ENCODE assay signal across 22 mouse cellular contexts in the genomic region with DNA sequence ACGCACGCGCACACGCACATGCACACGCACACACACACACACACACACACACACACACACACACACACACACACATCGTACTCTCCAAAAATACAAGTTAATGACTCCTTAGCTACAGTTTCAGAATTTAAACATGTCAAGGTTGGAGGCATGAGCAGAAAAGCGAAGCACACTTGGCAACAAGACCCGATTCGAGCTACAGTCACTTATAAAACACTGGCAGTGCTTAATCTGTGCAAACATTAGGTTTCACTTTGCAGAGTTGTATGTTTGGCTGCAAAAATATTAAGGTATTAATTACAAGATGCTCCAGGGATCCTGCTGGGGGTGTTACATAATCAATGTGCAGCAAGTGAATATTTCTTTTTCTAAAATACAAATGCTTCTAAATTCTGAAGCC.
DNase-seq lines count a peak whose midpoint lies in the region; ATAC-seq and TF ChIP-seq lines count a peak whose summit lies in the region.
"Had no signal": no experiment of that assay in that cellular context is flagged by ENCODE, and none has a peak within 500 bp of the region (broad histone marks: within the 10 kb centered on the region; RNA-seq: fewer than 3 reads in every experiment).

No protein-coding gene starts in this region.

- 95% methylated on average over 9 of the region's 9 CpGs for WGBS in hindbrain, embryonic 10.5 days
- 94% methylated on average over 9 of the region's 9 CpGs for WGBS in hindbrain, embryonic 11.5 days
- WGBS in liver, postnatal 0 days (ENCODE audit: insufficient replicate concordance), result 89% methylated on average over 9 of the region's 9 CpGs

- H3K9ac ChIP-seq in hindbrain, embryonic 11.5 days (ENCODE audit: low read depth, low read length), result no peak overlapping the region
- no peak overlapping the region for H3K9ac ChIP-seq in liver, postnatal 0 days (replicated peaks)
- H3K9ac ChIP-seq: embryonic facial prominence, embryonic 13.5 days; heart, embryonic 12.5 days; hindbrain, embryonic 14.5 days; kidney, embryonic 15.5 days; liver, embryonic 14.5 days had no signal

- H3K9me3 ChIP-seq in hindbrain, embryonic 10.5 days, result no peaks in the 10 kb centered on the region
- no peaks in the 10 kb centered on the region for H3K9me3 ChIP-seq in hindbrain, embryonic 11.5 days (ENCODE audit: control insufficient read depth, low read length)
- H3K9me3 ChIP-seq in liver, postnatal 0 days (ENCODE audit: low read length), result no peaks in the 10 kb centered on the region
- H3K9me3 ChIP-seq: embryonic facial prominence, embryonic 13.5 days; heart, embryonic 12.5 days; kidney, embryonic 15.5 days had no signal

- no peak for TF ChIP-seq CTCF in layer of hippocampus, adult 2 months (conservative IDR thresholded peaks at IDR 0.05)
- no peak for TF ChIP-seq CTCF in liver, postnatal 0 days (IDR thresholded peaks at IDR 0.05; ENCODE audit: low read depth)

- peaks cover 28% of the 10 kb centered on the region for H3K4me1 ChIP-seq in hindbrain, embryonic 10.5 days (replicated peaks)
- H3K4me1 ChIP-seq in hindbrain, embryonic 11.5 days (replicated peaks; ENCODE audit: control insufficient read depth, insufficient read depth, low read length), result no peaks in the 10 kb centered on the region
- H3K4me1 ChIP-seq in liver, postnatal 0 days (ENCODE audit: insufficient read depth), result no peaks in the 10 kb centered on the region
- H3K4me1 ChIP-seq: heart, embryonic 12.5 days had no signal

- no peak for DNase-seq in hindbrain, embryonic 10.5 days (ENCODE audit: low spot score)
- DNase-seq in hindbrain, embryonic 11.5 days (ENCODE audit: low spot score), result no peak
- peak; percentile 15 to 23 for DNase-seq in right cerebral cortex, adult 2 months (ENCODE audit: low spot score in 2 of 2)
- DNase-seq in right cerebral cortex, postnatal 14 days, result no peak
- peak; percentile 26 to 49 for DNase-seq in layer of hippocampus, adult 2 months (ENCODE audit: low spot score in 2 of 2)
- DNase-seq in liver, postnatal 0 days, result no peak
- DNase-seq in cerebellum, postnatal 36 days, result no peak
- DNase-seq: cerebellum, adult 9-10 months; gastrocnemius, postnatal 10 days; heart, adult 11 months; heart, postnatal 14 days; kidney, postnatal 4 days; spleen, adult 18-20 months; thymus, adult 18-20 months had no signal

- peak overlapping the region; percentile 42 for H3K27ac ChIP-seq in hindbrain, embryonic 10.5 days
- H3K27ac ChIP-seq in hindbrain, embryonic 11.5 days (ENCODE audit: low read depth, low read length), result no peak overlapping the region
- peak overlapping the region; percentile 81 for H3K27ac ChIP-seq in layer of hippocampus, adult 2 months
- no peak overlapping the region for H3K27ac ChIP-seq in liver, postnatal 0 days (ENCODE audit: low read depth)
- H3K27ac ChIP-seq: embryonic facial prominence, embryonic 13.5 days; hindbrain, embryonic 14.5 days; kidney, embryonic 15.5 days; liver, embryonic 14.5 days; macrophage had no signal

- H3K4me2 ChIP-seq in hindbrain, embryonic 11.5 days (replicated peaks; ENCODE audit: low read depth, low read length), result no peak overlapping the region
- no peak overlapping the region for H3K4me2 ChIP-seq in liver, postnatal 0 days (ENCODE audit: low read depth, low read length)
- H3K4me2 ChIP-seq: embryonic facial prominence, embryonic 13.5 days; heart, embryonic 12.5 days; hindbrain, embryonic 14.5 days; kidney, embryonic 15.5 days; midbrain, embryonic 11.5 days had no signal

- H3K36me3 ChIP-seq in hindbrain, embryonic 10.5 days, result no peaks in the 10 kb centered on the region
- H3K36me3 ChIP-seq in hindbrain, embryonic 11.5 days (ENCODE audit: control insufficient read depth, insufficient read depth, low read length), result no peaks in the 10 kb centered on the region
- H3K36me3 ChIP-seq in liver, postnatal 0 days (replicated peaks; ENCODE audit: insufficient read depth, low read length), result no peaks in the 10 kb centered on the region
- H3K36me3 ChIP-seq: embryonic facial prominence, embryonic 13.5 days; heart, embryonic 12.5 days; kidney, embryonic 15.5 days had no signal

- TF ChIP-seq EP300 in liver, postnatal 0 days (IDR thresholded peaks at IDR 0.05; ENCODE audit: low read depth), result no peak

- H3K27me3 ChIP-seq in hindbrain, embryonic 10.5 days (ENCODE audit: insufficient read depth, poor library complexity, severe bottlenecking), result peaks cover 19% of the 10 kb centered on the region
- no peaks in the 10 kb centered on the region for H3K27me3 ChIP-seq in hindbrain, embryonic 11.5 days (ENCODE audit: control insufficient read depth, insufficient read depth, low read length)
- H3K27me3 ChIP-seq in liver, postnatal 0 days (ENCODE audit: insufficient read depth, low read length), result no peaks in the 10 kb centered on the region
- H3K27me3 ChIP-seq: embryonic facial prominence, embryonic 13.5 days; heart, embryonic 12.5 days; kidney, embryonic 15.5 days had no signal

- no peak overlapping the region for H3K4me3 ChIP-seq in hindbrain, embryonic 10.5 days
- H3K4me3 ChIP-seq in hindbrain, embryonic 11.5 days (ENCODE audit: low read depth, low read length), result no peak overlapping the region
- H3K4me3 ChIP-seq in layer of hippocampus, adult 2 months, result no peak overlapping the region
- H3K4me3 ChIP-seq in liver, postnatal 0 days (ENCODE audit: low read depth, low read length), result no peak overlapping the region
- H3K4me3 ChIP-seq: embryonic facial prominence, embryonic 13.5 days; heart, embryonic 12.5 days; kidney, embryonic 15.5 days had no signal

- ATAC-seq in hindbrain, embryonic 11.5 days (ENCODE audit: low FRiP score), result no peak
- ATAC-seq in liver, postnatal 0 days, result no peak
- ATAC-seq: intestine, embryonic 16.5 days had no signal

Comparison
In these comparisons a context has a peak if more than half of its experiments do, and no peak if none do; other contexts are left out.
1. DNase-seq: peak in right cerebral cortex, adult 2 months (2 of 2) and layer of hippocampus, adult 2 months (2 of 2); none in hindbrain, embryonic 10.5 days (single experiment), hindbrain, embryonic 11.5 days (single experiment), right cerebral cortex, postnatal 14 days (single experiment), liver, postnatal 0 days (single experiment) and cerebellum, postnatal 36 days (0 of 2).
2. H3K27ac ChIP-seq: peak in hindbrain, embryonic 10.5 days (single experiment) and layer of hippocampus, adult 2 months (single experiment); none in hindbrain, embryonic 11.5 days (single experiment) and liver, postnatal 0 days (single experiment).